Mouse (Mus musculus) brain, embryonic 14.5 days (tissue): ENCODE measurements around the gene Gm10260.

Source experiments
- CTCF ChIP-seq: fragments of 200-500 bp; IDR thresholded peaks from 2 replicates; pipeline ENCODE4 v1.5.1; 2012; ENCODE audit warnings: inconsistent platforms, mild to moderate bottlenecking, moderate library complexity, borderline replicate concordance; ENCODE audit not compliant: insufficient read depth, insufficient read length; ENCODE audit errors: extremely low read depth
- POLR2A ChIP-seq: fragments of 200-500 bp; IDR thresholded peaks from 2 replicates; pipeline ENCODE4 v1.6.1; 2012; ENCODE audit warnings: mild to moderate bottlenecking, inconsistent platforms, borderline replicate concordance; ENCODE audit not compliant: poor library complexity, insufficient read depth, insufficient read length, severe bottlenecking; ENCODE audit errors: extremely low read depth

GRCm38 (mm10) chr13:97766600-97766999 lies 6.2 kb upstream of the Gm10260 start:
- TF ChIP-seq POLR2A (no peak), CTCF (no peak)
